Mouse (Mus musculus) splenic B cell, adult 2 months (primary cell): ENCODE data around the gene Txn2.
"Not testable (repeated sequence)": the region's sequence is repeated elsewhere in the genome, so short reads cannot be mapped to it uniquely, and the experiment has no call there.

Experiments used
- DNase-seq: peaks from one replicate; pipeline ENCODE4 v3.0.0-alpha.2; 2011; ENCODE audit warnings: low read depth, low spot score
- H3K27me3 ChIP-seq: 2 replicates; pipeline ENCODE4 v1.6.1; 2012; ENCODE audit warnings: mild to moderate bottlenecking, low read length, moderate library complexity, mixed read lengths; ENCODE audit not compliant: control insufficient read depth, poor library complexity, insufficient read depth, severe bottlenecking
- H3K36me3 ChIP-seq: 2 replicates; pipeline ENCODE4 v1.6.1; 2012; ENCODE audit warnings: mild to moderate bottlenecking, low read length, moderate library complexity, mixed read lengths; ENCODE audit not compliant: control insufficient read depth, poor library complexity, insufficient read depth, severe bottlenecking

Txn2 gene

DNA sequence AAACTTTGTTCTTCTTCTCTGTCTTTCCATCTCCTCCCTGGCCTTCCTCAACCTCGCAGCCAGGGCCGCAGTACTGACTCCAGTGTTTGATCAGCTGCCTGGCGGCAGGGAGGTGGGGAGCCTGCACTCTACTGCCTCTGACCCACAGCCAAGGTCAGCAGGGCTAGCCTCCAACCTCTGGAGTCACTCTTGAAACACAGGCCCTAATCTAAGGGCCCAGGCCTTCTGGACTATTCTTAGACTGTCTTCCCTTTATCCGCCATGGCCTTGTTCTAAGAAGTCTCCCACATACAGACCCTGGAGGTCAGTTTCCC, 45.2 kb downstream of the Txn2 start:
- no peak for DNase-seq
- Histone ChIP-seq H3K36me3 (no peaks in the 10 kb centered on the region), H3K27me3 (no peaks in the 10 kb centered on the region)

GRCm38 (mm10) chr15:77882797-77883696, 45.8 kb downstream of the Txn2 start:
- Histone ChIP-seq H3K36me3 (no peaks in the 10 kb centered on the region), H3K27me3 (no peaks in the 10 kb centered on the region)
- DNase-seq = no peak

- no peak for DNase-seq
- no peaks in the 10 kb centered on the region for H3K36me3 ChIP-seq
These were observed 46.5 kb downstream of the Txn2 start for GRCm38 (mm10) chr15:77882297-77882696.

DNA sequence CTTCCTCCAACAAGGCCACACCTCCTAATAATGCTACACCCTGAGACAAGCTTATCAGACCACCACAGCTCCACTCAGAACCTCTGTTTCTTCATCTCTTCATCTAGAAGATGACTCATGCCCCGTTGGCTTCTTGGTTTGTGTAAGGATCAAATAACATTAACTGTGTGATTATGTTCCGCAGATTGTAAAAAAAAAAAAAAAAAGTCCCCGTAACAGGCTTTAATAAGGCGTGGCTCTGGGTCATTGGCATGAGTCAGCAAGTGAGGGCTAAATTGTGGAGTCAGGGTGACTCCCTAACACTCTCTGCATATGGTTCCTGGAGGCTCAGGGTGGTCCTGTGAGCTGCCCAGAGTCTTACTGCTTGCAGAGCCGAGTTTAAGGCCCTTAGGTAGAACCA, 47.1 kb downstream of the Txn2 start:
- no peak for DNase-seq
- no peaks in the 10 kb centered on the region for H3K27me3 ChIP-seq
- H3K36me3 ChIP-seq = no peaks in the 10 kb centered on the region

More at GRCm38 (mm10) chr15:77882297-77882696, 46.5 kb downstream of the Txn2 start:
- H3K27me3 ChIP-seq = no peaks in the 10 kb centered on the region

- Histone ChIP-seq H3K27me3 (no peaks in the 10 kb centered on the region), H3K36me3 (no peaks in the 10 kb centered on the region)
- DNase-seq = peak; percentile 13
These were observed 48.1 kb downstream of the Txn2 start for GRCm38 (mm10) chr15:77880738-77881137.

DNA sequence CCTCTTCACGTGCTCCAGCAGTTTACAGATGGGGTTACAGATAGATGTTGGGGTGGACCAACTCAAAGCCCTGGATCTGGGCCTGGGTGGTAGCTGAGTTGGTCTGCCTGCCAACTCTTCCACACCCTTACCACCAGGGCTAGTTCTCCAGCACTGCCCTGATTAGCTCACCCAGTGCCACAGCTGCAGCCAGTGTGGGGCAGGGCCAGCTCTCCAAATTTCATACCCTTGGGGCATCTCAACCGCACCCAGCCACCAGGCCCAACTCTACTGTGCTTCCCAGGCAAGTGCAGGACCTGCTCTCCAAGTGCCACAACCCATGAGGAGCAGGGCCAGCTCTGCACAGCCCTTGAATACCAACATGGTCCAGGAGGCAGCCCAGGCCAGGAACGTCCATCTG, 49.0 kb downstream of the Txn2 start:
- DNase-seq = no peak
- Histone ChIP-seq H3K27me3 (no peaks in the 10 kb centered on the region), H3K36me3 (no peaks in the 10 kb centered on the region)

DNA sequence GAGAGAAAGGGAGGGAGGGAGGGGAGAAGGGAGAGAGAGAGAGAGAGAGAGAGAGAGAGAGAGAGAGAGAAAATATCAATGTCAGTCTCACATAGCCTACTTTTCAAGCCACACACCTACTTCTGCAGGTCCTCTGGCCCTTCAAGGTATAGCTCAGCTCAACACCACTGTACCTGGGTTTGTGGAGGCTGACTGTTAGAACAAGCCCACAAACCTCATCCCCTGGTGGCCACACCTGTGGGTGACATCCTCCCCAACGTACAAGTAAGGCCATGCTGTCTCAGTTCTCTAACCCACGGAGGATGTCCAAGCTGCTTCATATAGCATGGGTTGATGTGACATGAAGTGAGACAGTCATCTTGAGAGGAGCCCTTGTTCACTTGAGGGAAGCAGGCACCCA, 51.6 kb downstream of the Txn2 start:
- no peaks in the 10 kb centered on the region for H3K36me3 ChIP-seq
- H3K27me3 ChIP-seq = no peaks in the 10 kb centered on the region
- DNase-seq = peak; percentile 66

- no peaks in the 10 kb centered on the region for H3K36me3 ChIP-seq
- no peak for DNase-seq
- H3K27me3 ChIP-seq = no peaks in the 10 kb centered on the region
These were observed 52.1 kb downstream of the Txn2 start for GRCm38 (mm10) chr15:77876716-77877115.

GRCm38 (mm10) chr15:77875953-77876352, 52.9 kb downstream of the Txn2 start:
- H3K27me3 ChIP-seq = no peaks in the 10 kb centered on the region
- no peaks in the 10 kb centered on the region for H3K36me3 ChIP-seq
- no peak for DNase-seq

DNA sequence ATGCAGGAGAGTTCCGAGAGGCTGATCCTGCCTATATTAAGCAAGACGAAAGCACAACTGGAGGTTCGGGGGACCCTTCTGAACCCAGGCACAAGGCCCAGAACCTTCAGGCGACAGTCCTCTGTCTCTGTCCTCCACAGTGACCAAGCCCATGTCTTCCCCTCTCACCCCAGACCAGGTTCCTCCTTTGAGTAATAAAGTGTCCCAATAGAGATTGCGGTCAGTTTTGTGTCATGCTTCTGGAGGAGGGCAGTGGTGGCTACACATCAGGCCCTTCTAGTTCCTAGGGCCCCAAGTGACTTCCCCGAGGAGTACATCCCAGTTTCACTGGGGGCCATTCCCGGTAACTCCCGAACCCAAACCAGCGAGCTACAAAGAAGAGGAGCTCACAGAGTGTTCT, 54.0 kb downstream of the Txn2 start:
- no peaks in the 10 kb centered on the region for H3K27me3 ChIP-seq
- H3K36me3 ChIP-seq = no peaks in the 10 kb centered on the region
- no peak for DNase-seq

GRCm38 (mm10) chr15:77874310-77874709, 54.5 kb downstream of the Txn2 start:
- no peaks in the 10 kb centered on the region for H3K27me3 ChIP-seq
- H3K36me3 ChIP-seq = no peaks in the 10 kb centered on the region
- DNase-seq = no peak

GRCm38 (mm10) chr15:77873564-77873963, 55.2 kb downstream of the Txn2 start:
- DNase-seq = no peak
- Histone ChIP-seq H3K27me3 (no peaks in the 10 kb centered on the region), H3K36me3 (no peaks in the 10 kb centered on the region)

DNA sequence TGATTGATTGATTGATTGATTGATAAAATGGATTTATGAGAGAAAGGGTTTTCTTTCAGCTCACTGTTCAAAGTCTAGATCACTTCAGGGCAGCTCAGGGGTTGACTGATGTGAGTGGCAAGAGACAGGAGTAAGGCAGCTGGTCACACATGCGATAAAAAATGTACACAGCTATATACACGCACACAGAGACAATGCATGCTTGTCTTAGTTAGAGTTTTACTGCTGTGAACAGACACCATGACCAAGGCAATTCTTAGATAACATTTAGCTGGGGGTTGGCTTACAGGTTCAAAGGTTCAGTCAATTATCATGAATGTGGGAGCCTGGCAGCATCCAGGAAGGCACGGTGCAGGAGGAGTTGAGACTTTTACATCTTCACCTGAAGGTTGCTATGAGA, 55.8 kb downstream of the Txn2 start:
- DNase-seq = no peak
- H3K36me3 ChIP-seq = no peaks in the 10 kb centered on the region
- H3K27me3 ChIP-seq = no peaks in the 10 kb centered on the region

GRCm38 (mm10) chr15:77868340-77868739, 60.5 kb downstream of the Txn2 start:
- Histone ChIP-seq H3K27me3 (no peaks in the 10 kb centered on the region), H3K36me3 (no peaks in the 10 kb centered on the region)
- DNase-seq = no peak

DNA sequence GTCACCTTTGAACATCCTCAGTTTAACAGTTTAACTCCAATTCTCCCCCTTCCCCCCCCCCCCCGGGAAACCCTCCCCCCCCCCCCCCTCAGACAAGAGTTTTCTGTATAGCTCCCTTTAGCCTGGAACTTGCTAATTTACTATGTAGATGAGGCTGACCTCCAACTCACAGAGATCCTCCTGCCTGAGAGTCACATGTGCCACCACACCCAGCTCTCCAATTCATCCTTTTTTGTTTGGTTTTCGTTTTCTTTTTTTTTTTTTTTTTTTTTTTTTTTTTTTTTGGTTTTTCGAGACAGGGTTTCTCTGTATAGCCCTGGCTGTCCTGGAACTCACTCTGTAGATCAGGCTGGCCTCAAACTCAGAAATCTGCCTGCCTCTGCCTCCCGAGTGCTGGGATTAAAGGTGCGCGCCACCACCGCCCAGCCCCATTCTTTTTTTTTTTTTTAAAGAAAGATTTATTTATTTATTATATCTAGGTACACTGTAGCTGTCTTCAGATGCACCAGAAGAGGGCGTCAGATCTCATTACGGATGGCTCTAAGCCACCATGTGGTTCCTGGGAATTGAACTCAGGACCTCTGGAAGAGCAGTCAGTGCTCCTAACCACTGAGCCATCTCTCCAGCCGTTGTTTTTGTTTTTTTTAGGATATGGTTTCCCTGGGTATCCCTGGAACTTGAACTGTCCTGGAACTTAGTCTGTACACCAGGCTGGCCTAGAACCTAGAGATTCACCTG, 61.4 kb downstream of the Txn2 start:
- not testable (repeated sequence) for H3K36me3 ChIP-seq, H3K27me3 ChIP-seq, DNase-seq
